In the genomic region with DNA sequence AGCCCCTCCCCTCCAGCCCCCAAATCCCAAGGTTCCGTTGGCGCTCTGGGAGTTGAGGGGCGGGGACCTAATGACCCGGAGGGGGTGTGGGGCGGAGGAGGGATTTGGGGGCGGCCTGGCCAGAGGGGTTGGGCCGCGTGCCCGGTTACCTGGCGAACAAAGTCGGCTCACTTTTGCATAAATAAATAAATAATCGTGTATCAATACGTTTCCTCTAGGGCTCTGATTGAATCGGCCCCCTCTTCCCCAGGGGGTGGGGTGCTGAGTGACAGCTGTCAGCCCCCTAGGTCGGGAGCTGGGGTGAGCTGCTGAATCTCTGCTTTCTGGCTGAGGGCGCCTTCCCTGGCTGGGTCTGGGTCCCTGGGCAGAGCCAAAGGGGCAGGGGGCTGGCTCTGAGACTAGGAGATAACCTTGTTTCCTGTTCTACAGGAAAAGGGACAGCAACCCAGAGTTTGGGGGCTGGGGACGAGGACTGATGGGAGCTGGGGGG, we compare ENCODE assay signal across 7 mouse cellular contexts. TPM values are rescaled to one million over a fixed set of nuclear protein-coding genes. Genes with fewer than 3 reads are reported as not detected.
DNase-seq lines count a peak whose midpoint lies in the region; ATAC-seq and TF ChIP-seq lines count a peak whose summit lies in the region.

No protein-coding gene starts in this region.

- no peak for TF ChIP-seq CTCF in kidney, postnatal 0 days (IDR thresholded peaks at IDR 0.05; ENCODE audit: low read depth)

- no peaks in the 10 kb centered on the region for H3K9me3 ChIP-seq in heart, embryonic 12.5 days (replicated peaks)
- no peaks in the 10 kb centered on the region for H3K9me3 ChIP-seq in kidney, postnatal 0 days (replicated peaks; ENCODE audit: low read length)
- no peaks in the 10 kb centered on the region for H3K9me3 ChIP-seq in midbrain, embryonic 14.5 days (ENCODE audit: control insufficient read depth, low read length)

- peak; percentile 34 for DNase-seq in urinary bladder, adult 2 months (ENCODE audit: low spot score)
- no peak for DNase-seq in urinary bladder, postnatal 36 days (ENCODE audit: low spot score in 2 of 2)
- peak; percentile 72 to 76 for DNase-seq in cerebellum, postnatal 10 days
- DNase-seq in kidney, postnatal 0 days (ENCODE audit: low spot score) = no peak
- no peak for DNase-seq in midbrain, embryonic 14.5 days
- DNase-seq in yolk sac, embryonic 10.5 days (ENCODE audit: low spot score) = peak; percentile 70

- peaks cover 7% of the 10 kb centered on the region; the same call in 1 of the 2 replicates for H3K27me3 ChIP-seq in heart, embryonic 12.5 days (replicated peaks)
- no peaks in the 10 kb centered on the region for H3K27me3 ChIP-seq in kidney, postnatal 0 days (ENCODE audit: insufficient read depth, low read length)
- peaks cover 14% of the 10 kb centered on the region for H3K27me3 ChIP-seq in midbrain, embryonic 14.5 days (ENCODE audit: control insufficient read depth, insufficient read depth, low read length)

- H3K4me1 ChIP-seq in heart, embryonic 12.5 days (replicated peaks) = peaks cover 62% of the 10 kb centered on the region
- peaks cover 48% of the 10 kb centered on the region for H3K4me1 ChIP-seq in kidney, postnatal 0 days (replicated peaks; ENCODE audit: insufficient read depth, low read length)
- peaks cover 48% of the 10 kb centered on the region for H3K4me1 ChIP-seq in midbrain, embryonic 14.5 days (ENCODE audit: control insufficient read depth, insufficient read depth, low read length)

- H3K36me3 ChIP-seq in heart, embryonic 12.5 days = no peaks in the 10 kb centered on the region
- no peaks in the 10 kb centered on the region for H3K36me3 ChIP-seq in kidney, postnatal 0 days (ENCODE audit: insufficient read depth, low read length)
- no peaks in the 10 kb centered on the region for H3K36me3 ChIP-seq in midbrain, embryonic 14.5 days (ENCODE audit: control insufficient read depth, insufficient read depth, low read length)

- WGBS in heart, embryonic 12.5 days = under 1% methylated on average over 16 of the region's 17 CpGs
- WGBS in kidney, postnatal 0 days = 0% methylated on average over 16 of the region's 17 CpGs
- WGBS in midbrain, embryonic 14.5 days = under 1% methylated on average over 17 of the region's 17 CpGs

- ATAC-seq in heart, embryonic 12.5 days (ENCODE audit: insufficient number of reproducible peaks, low FRiP score) = peak; percentile 2; the same call in 1 of the 2 replicates
- 0 out of 2 replicates have a peak, but pooled peaks have one; percentile 0 for ATAC-seq in kidney, postnatal 0 days (replicated peaks; ENCODE audit: low FRiP score, low read depth)
- peak; percentile 11; the same call in 1 of the 2 replicates for ATAC-seq in midbrain, embryonic 14.5 days (ENCODE audit: low FRiP score, low TSS enrichment)

- H3K4me2 ChIP-seq in heart, embryonic 12.5 days = peak overlapping the region; percentile 97
- H3K4me2 ChIP-seq in kidney, postnatal 0 days (ENCODE audit: low read length) = peak overlapping the region; percentile 76
- peak overlapping the region; percentile 98 for H3K4me2 ChIP-seq in midbrain, embryonic 14.5 days (ENCODE audit: low read length)

- H3K27ac ChIP-seq in heart, embryonic 12.5 days (ENCODE audit: poor library complexity, severe bottlenecking) = peak overlapping the region; percentile 96
- H3K27ac ChIP-seq in kidney, postnatal 0 days = peak overlapping the region; percentile 95
- peak overlapping the region; percentile 96 for H3K27ac ChIP-seq in midbrain, embryonic 14.5 days (replicated peaks; ENCODE audit: low read depth, low read length)

- H3K4me3 ChIP-seq in heart, embryonic 12.5 days = peak overlapping the region; percentile 90
- peak overlapping the region; percentile 70 for H3K4me3 ChIP-seq in kidney, postnatal 0 days (replicated peaks; ENCODE audit: low read depth, low read length)
- peak overlapping the region; percentile 95 for H3K4me3 ChIP-seq in midbrain, embryonic 14.5 days (replicated peaks; ENCODE audit: low read depth, low read length)

- peak overlapping the region; percentile 99 for H3K9ac ChIP-seq in heart, embryonic 12.5 days
- peak overlapping the region; percentile 93 for H3K9ac ChIP-seq in kidney, postnatal 0 days (ENCODE audit: low read depth, low read length)
- peak overlapping the region; percentile 98 for H3K9ac ChIP-seq in midbrain, embryonic 14.5 days (replicated peaks; ENCODE audit: low read length)

RNA-seq across cellular contexts. Expression of a gene that starts 1.8 kb away (rescaled TPM):
- polyA plus RNA-seq in urinary bladder, adult 2 months (2012; rRNA removed) = 5.3 and 13.3 TPM in 2 replicates
- polyA plus RNA-seq in heart, embryonic 12.5 days (2016; fragmentation: Nextera tagmentation; extraction: Ambion mirVana) = 11.6 and 11.7 TPM in 2 replicates
- 6.4 and 6.7 TPM in 2 replicates for polyA plus RNA-seq in kidney, postnatal 0 days (2015; fragmentation: Nextera tagmentation; extraction: Ambion mirVana)
- 13.0 and 15.3 TPM in 2 replicates for polyA plus RNA-seq in midbrain, embryonic 14.5 days (2014; fragmentation: Nextera tagmentation; extraction: Ambion mirVana)

RNA-seq across cellular contexts. Expression of a gene that starts 38.9 kb away (rescaled TPM):
- polyA plus RNA-seq in urinary bladder, adult 2 months (2012; rRNA removed) = 1.3 and 1.8 TPM in 2 replicates
- polyA plus RNA-seq in heart, embryonic 12.5 days (2016; fragmentation: Nextera tagmentation; extraction: Ambion mirVana) = 0.19 and 0.23 TPM in 2 replicates
- 0.47 and 0.51 TPM in 2 replicates for polyA plus RNA-seq in kidney, postnatal 0 days (2015; fragmentation: Nextera tagmentation; extraction: Ambion mirVana)
- 0.08 TPM in 1 of 2 replicates, not detected in the other for polyA plus RNA-seq in midbrain, embryonic 14.5 days (2014; fragmentation: Nextera tagmentation; extraction: Ambion mirVana)

Comparison
In these comparisons a context has a peak if more than half of its experiments do, and no peak if none do; other contexts are left out.
1. DNase-seq: peak in urinary bladder, adult 2 months (single experiment), cerebellum, postnatal 10 days (2 of 2) and yolk sac, embryonic 10.5 days (single experiment); none in urinary bladder, postnatal 36 days (0 of 2), kidney, postnatal 0 days (single experiment) and midbrain, embryonic 14.5 days (single experiment).
2. Peak in every context shown above with its lines, with median percentiles within 50 percentile points of each other: ATAC-seq, H3K27ac ChIP-seq, H3K4me2 ChIP-seq, H3K4me3 ChIP-seq and H3K9ac ChIP-seq.